Mouse (Mus musculus) limb, embryonic 15.5 days (tissue): Measurements from ENCODE around the gene Mamdc2. TPM values are rescaled to one million over a fixed set of nuclear protein-coding genes. Genes with fewer than 3 reads are reported as not detected.
A peak's percentile ranks its signal among the peaks of the same experiment; 100 is the strongest.

Experiments used
- ATAC-seq: fragments of 200-750 bp; cut with Nextera tagmentation; 2 replicates; pipeline ENCODE4 v1.8.0; 2017; ENCODE audit warnings: low read depth, moderate TSS enrichment; ENCODE audit not compliant: insufficient number of reproducible peaks, low FRiP score, low TSS enrichment
- H3K27ac ChIP-seq: fragments of 300-500 bp; sonication (generic); 2 replicates; pipeline ENCODE4 v1.5.1; 2015; ENCODE audit warnings: moderate library complexity, mild to moderate bottlenecking, inconsistent platforms
- H3K27me3 ChIP-seq: fragments of 300-500 bp; sonication (generic); 2 replicates; pipeline ENCODE4 v1.6.1; 2015; ENCODE audit warnings: inconsistent platforms
- H3K36me3 ChIP-seq: fragments of 300-500 bp; sonication (generic); 2 replicates; pipeline ENCODE4 v1.6.1; 2015; ENCODE audit warnings: inconsistent platforms
- H3K4me1 ChIP-seq: fragments of 300-500 bp; sonication (generic); 2 replicates; pipeline ENCODE4 v1.6.1; 2015; ENCODE audit warnings: inconsistent platforms
- H3K4me2 ChIP-seq: fragments of 300-500 bp; sonication (generic); 2 replicates; pipeline ENCODE4 v1.6.1; 2015; ENCODE audit warnings: mild to moderate bottlenecking, inconsistent platforms
- H3K4me3 ChIP-seq: fragments of 300-500 bp; sonication (generic); 2 replicates; pipeline ENCODE4 v1.5.1; 2015; ENCODE audit warnings: mild to moderate bottlenecking, inconsistent platforms
- H3K9ac ChIP-seq: fragments of 300-500 bp; sonication (generic); 2 replicates; pipeline ENCODE4 v1.6.1; 2015; ENCODE audit warnings: inconsistent platforms
- H3K9me3 ChIP-seq: fragments of 300-500 bp; sonication (generic); 2 replicates; pipeline ENCODE4 v1.6.1; 2016; ENCODE audit warnings: inconsistent platforms
- WGBS: fragments of 180-500 bp; shearing (Covaris S2); methylation state at CpG from one replicate; pipeline ENCODE4 v1.1.7; 2015; 5-methylcytosine and 5-hydroxymethylcytosine counted together
- polyA plus RNA-seq: library from polyadenylated mRNA; unstranded; fragments of >200 nt; fragmentation: Nextera tagmentation; extraction: Ambion mirVana; gene quantifications from 2 replicates; pipeline ENCODE4 v1.2.1, GENCODE M21; 2015

Mamdc2 gene
- polyA plus RNA-seq, 1 experiment from 2014 or later: 3.4 TPM

DNA sequence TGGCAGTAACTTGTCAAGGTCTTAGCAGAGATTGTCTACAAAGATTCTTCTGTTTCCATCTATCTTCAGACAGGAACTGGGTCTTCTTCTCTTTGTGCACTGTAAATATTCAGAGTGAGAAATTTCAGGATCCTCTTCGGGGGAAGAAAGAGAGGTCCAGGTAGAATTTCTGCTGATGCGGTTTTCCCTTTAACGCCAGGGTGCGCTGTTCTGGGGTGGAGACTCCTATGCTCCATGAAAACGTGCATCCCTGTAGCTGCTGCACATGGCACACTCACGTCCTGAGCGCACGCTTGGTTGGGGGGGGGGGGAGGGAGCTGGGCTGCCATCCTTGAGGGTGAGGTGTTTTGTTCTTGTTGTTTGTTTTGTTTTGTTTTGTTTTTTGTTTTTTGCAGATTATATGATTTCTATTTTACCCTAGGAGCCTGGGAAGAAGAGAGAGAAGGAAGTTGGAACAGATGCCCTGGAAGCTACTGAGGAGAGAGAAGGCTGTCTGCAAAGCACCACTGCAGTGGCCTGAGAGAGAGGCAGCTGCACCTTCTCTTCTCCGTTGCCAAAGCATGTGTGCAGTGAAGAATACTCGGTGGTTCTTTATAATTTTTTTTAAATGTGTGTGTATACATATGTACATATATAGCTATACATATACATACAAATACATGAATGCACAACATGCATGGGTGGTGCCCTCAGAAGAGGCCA, 30.8 kb upstream of the Mamdc2 start:
- H3K27ac ChIP-seq: no peak overlapping the region

DNA sequence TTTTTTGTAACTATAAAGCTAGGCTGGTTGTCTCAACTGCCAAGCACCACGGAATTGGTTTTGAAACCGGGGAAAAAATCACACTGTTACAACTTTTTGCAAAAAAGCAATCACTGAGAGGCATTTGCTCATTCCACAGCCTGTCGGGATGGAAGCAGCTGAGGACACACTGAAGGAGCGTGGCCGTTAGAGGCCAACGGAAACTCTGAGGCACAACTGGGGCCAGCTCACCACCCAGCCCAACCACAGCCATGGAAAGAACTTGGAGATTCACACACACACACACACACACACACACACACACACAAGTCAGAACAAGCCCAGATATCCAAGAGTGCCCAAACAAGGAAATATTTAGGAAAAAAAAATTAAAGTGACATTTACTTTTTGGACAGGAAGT, 29.6 kb upstream of the Mamdc2 start:
- H3K9me3 ChIP-seq: no peaks in the 10 kb centered on the region
- ATAC-seq: no peak
- H3K27ac ChIP-seq: no peak overlapping the region
- no peak overlapping the region for H3K9ac ChIP-seq
- no peak overlapping the region for H3K4me3 ChIP-seq
- 49% methylated on average over 6 of the region's 6 CpGs for WGBS
- H3K4me1 ChIP-seq: peaks cover 3% of the 10 kb centered on the region; the same call in 1 of the 2 replicates
- no peaks in the 10 kb centered on the region for H3K36me3 ChIP-seq
- H3K27me3 ChIP-seq: no peaks in the 10 kb centered on the region
- H3K4me2 ChIP-seq: no peak overlapping the region

More for the DNA sequence above, 30.8 kb upstream of the Mamdc2 start:
- H3K4me1 ChIP-seq: peaks cover 3% of the 10 kb centered on the region; the same call in 1 of the 2 replicates
- ATAC-seq: no peak
- WGBS: 12% methylated on average over 10 of the region's 10 CpGs
- no peak overlapping the region for H3K4me3 ChIP-seq
- no peak overlapping the region for H3K9ac ChIP-seq
- no peak overlapping the region for H3K4me2 ChIP-seq
- H3K27me3 ChIP-seq: no peaks in the 10 kb centered on the region
- H3K9me3 ChIP-seq: no peaks in the 10 kb centered on the region
- no peaks in the 10 kb centered on the region for H3K36me3 ChIP-seq

DNA sequence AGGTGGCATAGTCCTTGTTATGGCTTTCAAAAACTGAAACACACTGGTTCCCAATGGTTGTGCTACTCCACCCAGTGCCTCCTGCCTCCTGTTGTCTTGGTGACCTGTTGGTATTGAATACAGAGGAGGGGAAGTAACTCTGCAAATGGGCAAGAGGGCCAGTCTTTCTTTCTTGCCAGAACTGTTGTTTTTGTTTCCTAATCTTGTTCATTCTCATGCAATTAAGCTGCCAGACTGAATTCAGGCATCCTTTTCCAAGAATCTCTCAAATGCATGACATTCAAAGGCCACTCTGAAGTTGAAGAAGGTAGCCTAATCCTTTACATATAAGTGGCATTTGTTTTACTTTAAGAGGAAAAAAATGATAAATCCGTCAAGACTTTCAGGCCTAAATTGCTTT, 19.6 kb upstream of the Mamdc2 start:
- Histone ChIP-seq H3K4me3 (no peak overlapping the region), H3K4me1 (no peaks in the 10 kb centered on the region), H3K27me3 (no peaks in the 10 kb centered on the region), H3K36me3 (no peaks in the 10 kb centered on the region), H3K9me3 (no peaks in the 10 kb centered on the region), H3K4me2 (no peak overlapping the region), H3K27ac (no peak overlapping the region), H3K9ac (no peak overlapping the region)
- ATAC-seq: no peak
- 31% methylated on average over 1 of the region's 1 CpGs for WGBS

DNA sequence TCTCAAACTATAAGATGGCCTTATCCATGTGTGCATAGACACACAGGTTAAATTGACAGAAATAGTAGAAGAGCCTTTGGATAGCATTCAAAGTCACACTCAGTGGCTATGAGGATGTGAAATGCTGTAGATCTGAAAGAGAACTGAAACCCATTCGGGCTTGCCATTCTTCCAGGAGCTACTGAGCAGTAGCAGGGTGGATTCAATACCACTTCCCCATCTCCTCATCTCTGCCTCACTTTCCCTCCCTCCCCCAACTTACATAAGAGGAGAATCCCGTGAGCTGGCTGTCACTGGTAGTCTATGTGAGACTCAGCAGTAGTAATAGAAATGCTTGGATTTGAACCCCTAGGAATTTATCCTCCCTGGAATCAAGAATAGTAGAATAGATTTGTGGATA, 18.8 kb upstream of the Mamdc2 start:
- WGBS: 80% methylated on average over 2 of the region's 2 CpGs
- no peak overlapping the region for H3K4me2 ChIP-seq
- H3K27ac ChIP-seq: no peak overlapping the region
- H3K4me3 ChIP-seq: no peak overlapping the region
- no peak overlapping the region for H3K9ac ChIP-seq
- H3K36me3 ChIP-seq: no peaks in the 10 kb centered on the region
- H3K4me1 ChIP-seq: no peaks in the 10 kb centered on the region
- no peaks in the 10 kb centered on the region for H3K9me3 ChIP-seq
- H3K27me3 ChIP-seq: no peaks in the 10 kb centered on the region
- no peak for ATAC-seq

DNA sequence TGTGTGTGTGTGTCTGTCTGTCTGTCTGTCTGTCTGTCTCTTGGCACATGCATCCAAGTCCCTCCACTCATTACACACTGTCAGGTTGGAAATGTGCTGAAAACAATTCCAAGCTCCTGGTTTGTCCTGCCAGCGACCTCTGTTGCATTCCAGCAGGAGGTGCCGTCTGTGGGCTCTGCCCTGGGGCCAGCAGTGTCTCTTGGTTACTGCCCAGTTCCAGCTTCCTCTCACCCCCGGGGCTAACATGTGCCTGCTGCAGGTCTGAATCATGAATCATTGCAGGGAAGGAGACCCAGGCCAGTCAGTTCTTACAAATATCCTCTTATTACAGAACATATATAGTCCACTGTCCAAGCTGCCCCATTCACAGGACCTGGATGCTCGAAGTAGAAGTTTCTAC, 9.2 kb upstream of the Mamdc2 start:
- H3K27me3 ChIP-seq: no peaks in the 10 kb centered on the region
- no peak overlapping the region for H3K27ac ChIP-seq
- no peaks in the 10 kb centered on the region for H3K9me3 ChIP-seq
- H3K4me3 ChIP-seq: no peak overlapping the region
- 16% methylated on average over 4 of the region's 4 CpGs for WGBS
- no peak overlapping the region for H3K4me2 ChIP-seq
- H3K4me1 ChIP-seq: no peaks in the 10 kb centered on the region
- H3K36me3 ChIP-seq: no peaks in the 10 kb centered on the region
- no peak for ATAC-seq
- H3K9ac ChIP-seq: no peak overlapping the region

DNA sequence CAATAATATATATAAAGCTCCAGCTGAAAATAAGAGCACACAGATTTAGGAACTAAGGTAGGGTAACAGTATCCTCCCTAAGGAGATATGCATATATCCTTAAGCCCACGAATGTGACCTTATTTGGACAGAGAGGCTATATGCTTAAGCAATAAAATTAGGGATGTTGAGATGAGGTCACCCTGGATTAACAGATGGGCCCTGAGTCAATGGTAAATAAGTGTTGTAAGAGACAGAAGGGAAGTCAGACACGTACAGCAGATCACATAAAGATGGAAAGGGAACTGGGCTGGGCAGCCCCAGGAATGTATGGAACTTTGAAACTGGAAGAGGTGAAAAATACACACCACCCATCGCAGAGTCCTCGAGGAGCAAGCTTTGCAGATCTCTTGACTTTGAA, 3.1 kb upstream of the Mamdc2 start:
- H3K27ac ChIP-seq: no peak overlapping the region
- peaks cover 15% of the 10 kb centered on the region for H3K4me1 ChIP-seq
- no peak overlapping the region for H3K4me3 ChIP-seq
- H3K9me3 ChIP-seq: no peaks in the 10 kb centered on the region
- ATAC-seq: no peak
- no peaks in the 10 kb centered on the region for H3K36me3 ChIP-seq
- no peaks in the 10 kb centered on the region; the same call in 1 of the 2 replicates for H3K27me3 ChIP-seq
- 58% methylated on average over 4 of the region's 4 CpGs for WGBS
- no peak overlapping the region for H3K4me2 ChIP-seq
- no peak overlapping the region for H3K9ac ChIP-seq

DNA sequence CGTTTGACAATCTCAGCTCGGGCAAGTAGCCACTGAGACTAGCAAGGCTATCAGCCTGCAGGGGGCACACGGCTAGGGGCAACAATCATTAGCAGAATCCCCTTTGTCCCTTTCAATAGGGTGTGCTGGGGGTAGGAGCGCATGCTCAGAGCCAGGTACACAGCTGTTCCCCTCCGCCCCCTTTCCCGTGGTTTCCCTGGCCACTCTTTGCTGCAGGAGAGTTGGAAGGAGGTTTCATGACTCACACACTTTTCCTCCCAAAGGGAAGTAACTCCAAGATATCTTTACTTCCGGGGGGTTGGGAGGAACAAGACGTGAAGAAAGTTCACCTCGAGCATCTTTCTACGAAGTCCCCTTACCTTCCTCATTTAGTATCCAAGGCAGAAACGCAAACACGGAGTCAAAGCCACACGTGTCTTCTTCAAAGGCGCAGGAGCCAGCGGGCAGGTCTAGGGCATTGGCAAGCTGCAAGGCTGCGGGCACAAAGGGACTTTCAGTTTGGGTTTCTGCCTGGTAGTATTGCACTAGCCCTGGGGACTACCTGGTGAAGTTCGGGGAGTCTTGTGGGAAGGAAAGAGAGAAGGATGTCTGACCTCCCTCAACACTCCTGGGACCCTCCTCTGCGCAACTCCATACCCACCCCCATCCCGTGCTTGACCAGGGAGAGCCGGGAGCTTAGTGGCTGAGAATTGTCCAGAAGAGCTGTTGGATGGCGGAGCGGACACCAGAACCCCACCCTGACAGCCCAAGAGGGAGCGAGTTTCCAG, 838 bp downstream of the Mamdc2 start:
- H3K9ac ChIP-seq: 0 out of 2 replicates have a peak overlapping the region, but pooled peaks have one; percentile 7
- peak overlapping the region; percentile 41 for H3K4me3 ChIP-seq
- H3K27me3 ChIP-seq: no peaks in the 10 kb centered on the region; the same call in 1 of the 2 replicates
- H3K4me1 ChIP-seq: peaks cover 15% of the 10 kb centered on the region
- H3K4me2 ChIP-seq: peak overlapping the region; percentile 91
- H3K36me3 ChIP-seq: no peaks in the 10 kb centered on the region
- no peak for ATAC-seq
- H3K9me3 ChIP-seq: no peaks in the 10 kb centered on the region
- WGBS: 2% methylated on average over 23 of the region's 23 CpGs
- no peak overlapping the region for H3K27ac ChIP-seq

DNA sequence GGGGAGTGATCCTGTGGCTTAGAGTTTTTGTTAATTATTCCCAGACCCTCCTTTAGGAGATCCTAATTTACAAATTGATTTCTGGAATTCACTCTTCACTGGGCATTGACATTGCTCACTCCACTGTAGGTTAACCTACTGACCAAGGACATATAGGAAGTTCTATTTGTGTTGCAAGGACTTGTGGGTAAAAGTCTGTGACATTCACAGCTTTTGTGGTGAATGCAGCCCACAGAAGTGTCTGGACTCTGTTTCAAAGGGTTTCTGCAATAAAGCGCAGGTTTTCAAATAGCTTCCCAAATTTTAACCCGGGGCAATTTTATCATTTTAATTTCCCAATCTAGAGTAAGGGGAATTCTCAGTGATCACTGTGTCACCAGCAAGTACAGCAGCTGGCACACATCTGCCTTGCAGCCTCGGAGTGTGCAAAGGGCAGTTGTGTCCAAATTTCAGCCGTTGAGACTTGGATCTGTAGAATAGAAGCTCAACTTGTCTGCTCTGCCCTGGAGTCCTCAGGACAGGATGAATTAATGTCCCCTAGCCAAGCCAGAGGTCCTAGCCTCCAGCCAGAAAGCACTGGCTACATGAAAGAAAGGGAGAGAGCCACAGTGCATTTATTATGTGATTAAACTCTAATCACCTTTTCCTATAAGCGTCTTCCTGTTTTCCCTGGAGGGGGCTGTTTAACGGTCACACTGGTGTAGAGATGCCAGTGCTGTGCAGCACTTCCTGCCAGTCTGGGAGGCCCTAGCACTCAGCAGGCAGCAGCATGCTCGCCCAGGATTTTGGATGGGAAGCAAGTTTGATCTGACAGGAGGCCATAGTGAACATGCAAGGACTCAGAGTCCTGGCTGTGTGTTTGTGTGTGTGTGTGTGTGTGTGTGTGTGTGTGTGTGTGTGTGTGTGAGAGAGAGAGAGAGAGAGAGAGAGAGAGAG, 3.1 kb downstream of the Mamdc2 start:
- peaks cover 15% of the 10 kb centered on the region for H3K4me1 ChIP-seq
- no peak overlapping the region for H3K9ac ChIP-seq
- no peak for ATAC-seq
- H3K4me2 ChIP-seq: no peak overlapping the region
- no peaks in the 10 kb centered on the region; the same call in 1 of the 2 replicates for H3K27me3 ChIP-seq
- no peaks in the 10 kb centered on the region for H3K9me3 ChIP-seq
- no peaks in the 10 kb centered on the region for H3K36me3 ChIP-seq
- H3K27ac ChIP-seq: no peak overlapping the region
- 21% methylated on average over 7 of the region's 7 CpGs for WGBS
- no peak overlapping the region for H3K4me3 ChIP-seq

DNA sequence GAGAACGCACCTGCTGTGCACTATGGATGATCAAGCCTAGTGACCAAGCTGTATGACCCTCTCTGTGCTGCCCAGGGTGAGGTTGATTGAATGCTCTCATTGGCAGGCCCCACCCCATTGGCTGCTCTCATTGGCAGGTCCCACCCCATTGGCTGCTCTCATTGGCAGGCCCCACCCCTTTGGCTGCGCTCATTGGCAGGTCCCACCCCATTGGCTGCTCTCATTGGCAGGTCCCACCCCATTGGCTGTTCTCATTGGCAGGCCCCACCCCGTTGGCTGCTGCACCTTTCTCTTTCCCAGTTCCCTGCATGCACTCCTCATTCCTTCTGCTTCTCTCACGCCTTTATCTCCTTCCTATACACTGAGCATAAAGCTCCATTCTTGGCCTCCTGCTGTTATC, 12.5 kb downstream of the Mamdc2 start:
- Histone ChIP-seq H3K27me3 (no peaks in the 10 kb centered on the region), H3K4me3 (no peak overlapping the region), H3K4me2 (no peak overlapping the region), H3K27ac (no peak overlapping the region), H3K4me1 (no peaks in the 10 kb centered on the region), H3K9me3 (no peaks in the 10 kb centered on the region), H3K36me3 (no peaks in the 10 kb centered on the region), H3K9ac (no peak overlapping the region)
- no peak for ATAC-seq
- WGBS: 81% methylated on average over 4 of the region's 4 CpGs

DNA sequence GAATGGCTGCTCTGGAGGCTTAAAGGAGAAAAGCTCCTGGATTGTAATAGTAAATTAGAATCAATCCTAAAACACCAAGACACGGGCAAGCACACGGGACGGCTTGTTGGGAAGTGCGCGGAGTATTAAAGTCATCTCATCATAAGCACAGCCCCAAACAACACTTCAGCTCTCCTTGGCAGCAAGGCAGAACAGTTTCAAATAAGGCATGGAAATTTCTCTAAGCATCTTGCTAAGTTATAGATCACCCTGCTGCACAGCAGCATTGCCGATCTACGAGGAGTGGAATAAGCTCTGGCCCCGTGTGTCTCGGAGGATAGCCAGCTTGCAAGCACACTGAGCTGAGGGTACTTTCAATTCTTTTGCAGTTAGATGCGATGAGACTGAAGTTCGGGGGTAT, 13.8 kb downstream of the Mamdc2 start:
- Histone ChIP-seq H3K27me3 (no peaks in the 10 kb centered on the region), H3K4me2 (no peak overlapping the region), H3K36me3 (no peaks in the 10 kb centered on the region), H3K9me3 (no peaks in the 10 kb centered on the region), H3K9ac (no peak overlapping the region), H3K4me1 (no peaks in the 10 kb centered on the region), H3K27ac (no peak overlapping the region), H3K4me3 (no peak overlapping the region)
- 79% methylated on average over 11 of the region's 11 CpGs for WGBS
- no peak for ATAC-seq

DNA sequence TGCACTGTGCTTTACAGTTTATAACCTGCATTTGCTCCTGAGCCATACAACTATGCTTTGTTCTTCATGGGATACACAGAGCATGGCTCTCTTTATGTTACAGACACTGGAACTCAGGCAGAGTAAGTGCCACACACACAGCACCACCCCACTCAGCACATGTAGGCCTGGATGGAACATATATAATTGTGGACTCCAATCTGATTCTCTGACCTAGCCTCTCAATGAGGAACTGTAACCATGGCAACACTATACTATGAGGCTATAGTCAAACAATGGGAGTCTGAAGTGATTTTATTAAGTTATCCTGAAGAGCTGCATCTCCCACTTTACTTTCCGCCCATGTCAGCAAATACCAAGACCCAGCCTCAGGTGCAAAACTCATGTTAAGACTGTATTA, 30.6 kb downstream of the Mamdc2 start:
- Histone ChIP-seq H3K9ac (no peak overlapping the region), H3K4me3 (no peak overlapping the region), H3K9me3 (no peaks in the 10 kb centered on the region), H3K4me2 (no peak overlapping the region), H3K36me3 (no peaks in the 10 kb centered on the region), H3K27ac (no peak overlapping the region), H3K27me3 (no peaks in the 10 kb centered on the region), H3K4me1 (no peaks in the 10 kb centered on the region)
- no peak for ATAC-seq
- 86% methylated on average over 1 of the region's 1 CpGs for WGBS
